Mouse (Mus musculus) spleen, adult 12 weeks (tissue): Measurements from ENCODE around the gene Miga2.
A peak's percentile ranks its signal among the peaks of the same experiment; 100 is the strongest.

Experiments used
- DNase-seq: peaks from one replicate; pipeline ENCODE4 v3.0.0; 2022; ENCODE audit warnings: low spot score

The Miga2 gene

DNA sequence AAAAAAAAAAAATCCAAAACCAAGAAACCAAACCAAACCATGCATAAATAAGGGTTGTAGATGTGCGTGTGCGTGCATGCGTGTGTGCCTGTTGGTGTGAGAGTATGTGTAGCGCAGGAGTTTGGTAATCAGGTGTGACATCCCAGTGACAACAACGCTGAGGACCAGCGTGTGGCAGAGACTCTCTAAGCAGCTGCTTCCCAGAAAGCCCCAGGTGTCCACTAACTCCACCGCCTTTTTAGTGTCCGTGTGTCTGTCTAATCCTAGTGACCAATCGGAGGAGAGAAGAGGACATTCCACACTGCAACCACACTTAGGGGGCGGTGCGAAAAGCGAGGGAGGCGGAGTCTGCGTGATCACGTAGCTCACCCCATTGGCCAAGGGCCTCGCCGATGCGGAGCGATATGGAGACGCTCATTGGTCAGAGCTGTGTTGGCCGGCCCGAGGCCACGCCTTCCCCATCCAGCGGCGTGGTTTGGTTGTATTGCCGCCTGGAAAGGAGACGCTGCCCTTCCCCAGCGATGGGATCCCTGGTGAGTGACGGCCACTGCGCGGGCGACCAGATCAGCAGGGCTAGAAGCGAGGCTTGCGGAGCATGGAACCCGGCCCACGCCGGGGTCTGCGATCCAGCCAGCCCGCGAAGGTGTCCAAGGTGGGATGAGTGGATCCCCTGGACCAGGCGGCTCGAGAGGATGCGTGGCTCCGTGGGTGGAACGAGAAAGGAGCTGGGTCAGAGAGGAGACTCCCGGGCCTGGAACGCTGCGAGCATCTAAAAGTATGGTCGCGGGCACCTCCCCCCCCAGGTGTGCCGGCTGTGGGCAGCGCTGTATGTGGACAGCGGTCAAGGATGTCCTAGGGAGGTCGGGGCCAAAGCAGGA lies at the start of gene Miga2:
Gene Miga2, plus strand, starts transcription at position 461 of the 878 bp plus-strand sequence.
- DNase-seq, result peak; percentile 98

DNA sequence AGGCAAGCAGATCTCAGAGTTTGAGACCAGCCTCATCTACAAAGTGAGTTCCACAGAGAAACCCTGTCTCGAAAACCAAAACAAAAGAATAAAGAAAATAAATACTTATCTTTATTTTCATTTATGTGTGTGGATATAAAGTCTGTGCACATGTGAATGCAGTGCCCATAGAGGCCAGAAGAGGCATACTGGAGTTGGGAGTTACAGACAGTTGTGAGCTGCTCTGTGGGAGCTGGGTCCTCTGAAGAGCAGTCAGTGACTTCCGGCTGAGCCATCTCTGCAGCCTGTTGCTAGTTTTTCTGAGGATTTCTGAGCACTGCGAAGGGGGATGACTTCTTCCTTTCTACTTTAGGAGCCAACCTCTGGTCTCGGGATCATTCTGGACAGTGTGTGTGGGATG lies 47.9 kb upstream of the Miga2 start:
- no peak for DNase-seq

DNA sequence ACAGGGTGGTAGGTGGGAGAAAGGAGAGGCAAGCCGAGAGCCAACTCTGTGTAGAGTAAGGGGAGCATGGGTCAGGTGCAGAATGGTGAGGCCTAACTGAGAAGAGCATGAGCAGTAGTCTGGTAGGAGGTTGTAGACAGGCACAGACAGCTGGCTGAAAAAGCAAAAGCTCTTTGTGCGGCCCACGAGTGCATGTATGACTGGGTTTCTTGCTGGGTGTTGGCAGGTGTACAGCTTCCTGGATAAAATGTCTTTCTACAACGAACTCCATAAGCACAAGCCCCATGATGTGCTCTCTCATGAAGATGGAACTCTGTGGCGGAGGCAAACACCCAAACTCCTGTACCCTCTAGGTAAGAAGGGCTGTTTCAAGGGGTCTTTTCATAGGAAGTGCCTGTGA lies 47.1 kb upstream of the Miga2 start:
- DNase-seq, result no peak

DNA sequence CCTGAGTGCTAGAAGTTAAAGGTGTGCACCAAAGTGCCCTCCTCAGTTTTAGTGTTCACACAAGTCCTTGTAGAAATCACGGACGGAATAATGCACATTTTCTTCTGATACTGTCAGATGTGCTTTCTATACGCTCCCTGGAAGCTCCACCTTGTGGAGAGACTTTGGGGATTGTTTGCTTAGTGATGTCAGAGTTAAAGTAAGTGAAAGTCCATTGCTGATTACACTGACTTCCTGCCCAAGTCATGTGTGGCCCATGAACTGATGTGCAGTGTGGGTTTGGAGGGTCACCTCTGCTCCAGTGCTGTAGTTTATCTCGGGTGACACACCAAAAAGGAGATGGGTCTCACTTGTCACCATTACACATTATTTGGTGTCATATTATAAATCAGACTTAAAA lies 44.8 kb upstream of the Miga2 start:
- no peak for DNase-seq

DNA sequence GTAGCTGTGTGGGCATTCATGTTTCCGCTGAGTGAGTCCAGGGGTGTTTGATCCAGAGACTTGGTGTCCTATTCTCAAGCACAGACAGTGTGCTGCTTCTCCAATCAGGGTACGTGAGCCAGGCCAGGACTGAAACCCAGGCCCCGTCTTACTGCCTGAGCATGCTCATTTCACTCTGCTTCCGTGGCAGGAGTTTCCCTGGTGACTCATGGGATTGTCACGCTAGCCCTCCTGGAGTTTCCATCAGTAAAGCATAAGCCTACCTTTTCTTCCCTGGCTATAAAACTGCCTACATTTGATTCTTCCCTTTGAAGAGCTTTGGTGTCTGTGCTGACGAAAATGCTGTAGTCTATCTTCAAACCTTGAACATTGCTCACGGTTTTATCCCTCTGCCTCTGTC lies 40.9 kb upstream of the Miga2 start:
- no peak for DNase-seq

DNA sequence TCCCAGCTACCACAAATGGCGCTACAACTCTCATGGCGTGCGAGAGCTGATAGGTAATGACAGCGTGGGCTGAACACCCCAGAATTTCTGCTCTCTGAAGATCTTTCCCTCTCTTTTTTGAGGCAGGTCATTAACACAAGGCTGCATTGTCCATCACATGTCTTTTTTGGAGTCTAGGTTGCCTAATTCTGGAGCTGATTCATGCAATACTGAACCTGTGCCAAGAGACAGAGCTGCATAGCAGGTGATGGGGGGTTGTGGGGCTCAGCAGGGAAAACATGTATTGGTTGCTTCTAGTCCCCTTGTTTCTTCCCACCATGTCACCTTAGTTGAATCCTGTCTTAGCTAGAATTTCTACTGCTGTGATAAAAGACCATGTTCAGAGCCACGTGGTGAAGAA lies 38.7 kb upstream of the Miga2 start:
- DNase-seq, result no peak

DNA sequence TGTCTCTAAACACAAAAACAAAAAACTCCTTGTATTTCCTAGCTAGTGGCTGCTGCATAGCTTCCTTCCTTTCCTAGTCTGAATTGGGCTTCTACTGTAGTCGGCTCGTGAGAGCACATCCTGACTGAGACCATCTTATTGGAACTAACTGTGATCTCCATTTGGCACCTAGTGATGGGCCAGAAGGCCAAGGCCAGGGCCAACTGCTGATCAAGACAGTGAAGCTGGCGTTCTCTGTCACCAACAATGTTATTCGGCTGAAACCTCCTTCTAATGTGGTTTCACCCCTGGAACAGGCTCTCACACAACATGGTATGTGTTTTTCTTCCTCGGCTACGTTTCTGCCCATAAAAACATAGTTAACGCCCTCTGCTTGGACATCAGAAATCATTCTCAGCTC lies 36.8 kb upstream of the Miga2 start:
- DNase-seq, result no peak

DNA sequence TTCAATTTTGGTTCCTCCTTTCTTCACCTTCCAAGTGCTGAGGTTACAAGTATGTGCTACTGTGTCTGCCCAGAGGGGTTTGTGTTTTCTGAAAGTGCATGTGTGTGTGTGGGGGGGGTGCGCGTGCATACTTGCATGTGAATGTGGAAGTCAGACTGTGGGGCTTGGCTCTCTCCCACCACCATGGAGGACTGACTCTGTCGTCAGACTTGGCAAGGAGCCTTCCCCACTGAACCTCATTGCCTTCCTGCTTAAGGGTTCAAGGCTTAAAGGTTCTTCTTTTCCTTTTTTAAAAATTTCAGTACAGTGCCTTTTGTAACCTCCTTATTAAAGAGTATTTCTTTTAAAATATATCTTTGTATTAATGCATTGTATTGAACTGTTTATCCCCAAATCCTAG lies 35.2 kb upstream of the Miga2 start:
- DNase-seq, result no peak

DNA sequence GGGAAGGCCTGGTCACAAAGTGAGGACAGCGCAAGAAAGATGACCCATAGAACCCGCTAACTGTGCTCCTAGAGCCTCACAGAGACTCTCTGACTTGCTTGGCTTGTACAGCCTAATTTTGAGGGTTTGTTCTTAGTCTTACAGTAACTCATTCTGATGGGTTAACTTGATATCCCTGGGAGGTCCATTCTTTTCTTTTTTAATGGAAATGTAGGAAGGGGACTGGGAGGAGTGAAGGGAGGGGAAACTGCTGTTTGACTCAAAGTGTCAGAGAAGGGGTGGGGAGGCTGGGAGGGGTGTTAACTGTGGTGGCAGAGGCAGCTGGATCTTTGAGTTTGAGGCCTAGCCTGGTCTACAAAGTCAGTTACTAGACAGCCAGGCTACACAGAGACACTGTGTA lies 28.7 kb upstream of the Miga2 start:
- DNase-seq, result no peak

DNA sequence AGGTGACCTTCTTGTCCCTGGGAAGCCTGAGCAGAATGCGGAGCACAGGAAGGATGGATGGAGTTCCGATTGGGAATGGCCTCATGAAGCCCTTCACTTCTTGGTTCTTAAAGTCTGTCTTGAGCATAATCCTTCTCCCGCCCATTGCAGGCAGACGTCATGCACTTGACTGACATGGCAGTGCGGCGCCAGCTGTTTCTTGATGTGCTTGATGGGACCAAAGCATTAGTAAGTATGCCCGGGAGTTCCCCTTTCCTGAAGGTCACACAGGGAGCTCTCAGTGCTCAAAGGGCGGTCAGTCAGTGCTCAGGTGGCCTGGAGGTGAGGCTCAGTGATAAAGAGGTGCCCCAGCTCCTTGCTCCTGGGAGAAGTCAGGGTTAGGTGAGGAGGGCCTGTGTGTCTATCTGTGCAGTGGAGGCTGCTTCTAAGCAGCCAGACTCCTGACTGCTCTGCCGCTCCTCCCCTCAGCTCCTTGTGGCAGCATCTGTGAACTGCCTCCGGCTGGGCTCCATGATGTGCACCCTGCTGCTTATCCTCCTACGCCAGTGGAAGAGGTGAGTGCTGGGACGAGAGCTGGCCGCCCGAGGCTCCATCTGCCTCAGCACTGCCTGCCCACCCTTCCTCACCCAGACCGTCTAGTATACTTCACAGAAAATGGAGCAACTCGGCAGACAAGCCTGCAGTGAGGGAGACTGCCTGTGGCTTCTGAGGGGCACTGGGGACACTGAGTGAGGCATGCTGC lies 27.7 kb upstream of the Miga2 start:
- no peak for DNase-seq

DNA sequence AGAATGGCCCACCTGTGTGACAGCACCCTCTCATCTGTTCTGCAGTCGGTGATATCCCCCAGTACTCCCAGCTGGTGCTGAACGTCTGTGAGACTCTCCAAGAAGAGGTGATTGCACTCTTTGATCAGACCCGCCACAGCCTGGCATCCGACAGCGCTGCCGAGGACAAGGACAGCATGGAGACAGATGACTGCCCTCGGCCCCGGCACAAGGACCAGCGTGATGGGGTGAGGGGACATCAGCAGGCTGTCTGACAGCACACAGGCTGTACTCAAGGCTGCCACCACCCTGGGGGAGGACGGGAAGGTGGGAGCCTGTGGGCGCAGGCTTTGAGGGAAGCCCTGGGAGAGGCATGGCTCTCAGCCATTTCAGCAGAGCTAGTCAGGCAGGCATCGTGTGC lies 26.9 kb upstream of the Miga2 start:
- no peak for DNase-seq

DNA sequence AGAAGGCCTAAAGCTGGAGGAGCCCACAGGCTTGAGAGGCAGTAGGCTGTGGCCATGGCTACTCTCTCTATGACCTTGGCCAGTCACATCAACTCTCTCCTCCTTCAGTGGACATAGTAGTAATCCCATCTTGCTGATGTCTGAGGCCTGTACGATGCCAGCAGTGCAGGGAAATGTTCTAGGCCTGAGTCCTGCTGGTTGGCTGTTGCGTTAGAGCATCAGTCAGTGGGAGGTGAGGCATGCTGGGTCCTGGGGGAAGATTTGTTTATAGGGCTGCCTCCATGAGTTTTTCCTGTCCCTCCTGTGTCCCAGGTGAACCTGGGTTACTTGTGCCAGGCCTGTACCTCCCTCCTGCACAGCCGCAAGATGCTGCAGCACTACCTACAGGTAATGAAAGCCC lies 22.0 kb upstream of the Miga2 start:
- DNase-seq, result no peak

DNA sequence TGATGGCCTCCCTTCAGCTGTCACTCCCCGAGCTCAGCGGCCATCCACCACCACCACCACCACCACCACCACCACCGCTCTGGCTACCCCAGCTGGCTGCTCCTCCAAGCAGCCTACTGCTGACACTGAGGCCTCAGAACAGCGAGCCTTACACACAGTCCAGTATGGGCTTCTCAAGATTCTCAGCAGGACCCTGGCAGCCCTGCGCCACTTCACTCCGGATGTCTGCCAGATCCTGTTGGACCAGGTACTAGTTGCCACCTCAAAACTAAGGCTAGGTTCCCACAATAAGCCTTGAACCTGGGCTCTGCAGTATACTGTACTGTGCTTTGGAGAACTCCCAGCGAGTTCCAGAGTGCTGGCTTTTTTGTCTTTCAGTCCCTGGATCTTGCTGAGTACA lies 21.5 kb upstream of the Miga2 start:
- no peak for DNase-seq

DNA sequence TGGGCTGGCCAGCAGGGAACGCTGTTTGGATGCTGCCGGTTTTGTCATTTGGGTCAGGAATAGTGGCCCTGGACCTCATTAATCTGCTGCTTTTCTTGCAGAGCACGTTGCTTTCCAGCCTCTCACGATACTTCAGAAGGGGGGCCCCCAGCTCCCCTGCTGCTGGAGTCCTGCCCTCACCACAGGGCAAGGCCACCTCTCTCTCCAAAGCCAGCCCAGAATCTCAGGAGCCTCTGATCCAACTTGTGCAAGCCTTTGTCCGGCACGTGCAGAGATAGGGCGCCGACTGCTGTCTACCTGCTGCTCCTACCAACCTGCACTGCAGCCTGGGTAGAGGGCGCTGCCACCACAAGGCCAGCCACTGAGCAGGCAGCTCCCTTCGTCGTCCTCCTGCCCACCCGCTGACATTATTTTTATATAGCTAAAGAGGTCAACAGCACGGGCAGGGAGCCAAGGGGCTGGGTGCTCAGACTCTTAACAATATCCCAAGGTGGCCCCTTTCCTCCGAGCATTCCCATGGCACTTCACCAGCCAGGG lies 20.4 kb upstream of the Miga2 start:
- no peak for DNase-seq

DNA sequence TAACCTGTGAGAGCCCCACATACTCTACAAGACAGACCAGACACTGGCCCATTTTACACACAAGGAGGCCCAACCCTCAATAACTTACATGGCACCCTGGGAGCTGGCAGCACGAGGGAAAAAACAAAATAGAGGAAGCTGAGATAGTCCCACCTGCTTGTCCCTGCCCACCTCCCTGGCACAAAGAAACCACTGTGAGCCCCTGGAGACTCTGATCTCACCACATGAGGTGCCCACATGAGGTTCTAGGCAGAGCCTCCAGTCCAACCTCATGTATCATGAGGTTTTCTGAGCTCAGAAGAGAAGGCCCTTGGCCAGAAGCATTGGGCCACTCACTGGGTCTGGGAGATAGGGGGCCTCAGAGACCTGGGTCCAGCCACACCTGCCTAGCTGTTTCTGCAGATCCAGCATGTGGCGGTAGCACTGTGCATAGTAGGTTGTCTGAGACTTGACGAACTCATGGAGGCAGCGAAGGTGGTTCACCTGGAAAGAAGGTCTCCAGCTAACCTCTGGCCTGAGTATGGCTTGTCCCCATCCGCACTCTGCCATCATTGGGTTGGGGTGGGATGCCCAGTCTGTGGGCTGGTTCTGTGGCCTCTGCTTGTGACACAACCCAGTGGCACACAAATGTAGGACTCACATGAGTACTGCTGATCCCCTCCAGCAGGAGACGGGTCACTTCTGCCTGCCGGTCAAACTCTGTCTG lies 17.9 kb upstream of the Miga2 start:
- DNase-seq, result no peak

DNA sequence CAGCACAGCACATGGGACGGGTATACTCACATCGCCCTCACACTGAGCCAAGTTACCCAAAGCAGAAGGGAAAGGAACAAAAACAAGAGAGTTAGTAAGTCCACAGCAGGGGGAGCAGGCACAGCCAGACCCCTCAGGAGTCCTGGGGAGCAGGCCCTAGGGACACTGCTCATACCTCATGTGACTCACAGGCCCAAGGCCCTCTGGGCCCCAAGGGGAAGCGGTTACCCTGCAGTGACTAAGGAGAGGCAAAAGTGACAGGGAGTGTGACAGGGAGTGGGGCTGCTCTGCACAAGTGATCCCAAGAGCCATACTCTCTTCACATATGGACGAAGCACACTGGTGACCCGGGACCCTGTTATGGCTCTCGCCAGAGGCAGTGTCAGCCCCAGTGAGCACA lies 14.8 kb upstream of the Miga2 start:
- no peak for DNase-seq

DNA sequence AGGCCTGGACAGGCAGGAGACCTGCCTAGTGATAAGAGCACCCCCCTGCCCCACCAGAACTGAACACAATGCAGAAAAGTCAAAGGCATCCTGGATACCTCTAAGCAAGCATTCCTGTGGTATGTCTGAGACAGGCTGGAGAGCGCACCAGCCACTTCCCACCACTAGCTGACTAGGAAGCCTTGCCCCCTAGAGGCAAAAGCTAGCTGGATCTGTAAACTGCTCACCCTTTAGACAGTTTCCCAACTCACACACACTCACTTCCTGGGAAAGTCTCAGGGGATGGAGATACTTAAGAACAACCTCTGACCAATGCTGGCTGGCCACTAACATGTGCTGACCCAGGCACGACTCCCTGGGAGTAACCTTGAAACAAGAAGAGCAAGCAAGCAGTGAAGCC lies 12.9 kb upstream of the Miga2 start:
- DNase-seq, result no peak

DNA sequence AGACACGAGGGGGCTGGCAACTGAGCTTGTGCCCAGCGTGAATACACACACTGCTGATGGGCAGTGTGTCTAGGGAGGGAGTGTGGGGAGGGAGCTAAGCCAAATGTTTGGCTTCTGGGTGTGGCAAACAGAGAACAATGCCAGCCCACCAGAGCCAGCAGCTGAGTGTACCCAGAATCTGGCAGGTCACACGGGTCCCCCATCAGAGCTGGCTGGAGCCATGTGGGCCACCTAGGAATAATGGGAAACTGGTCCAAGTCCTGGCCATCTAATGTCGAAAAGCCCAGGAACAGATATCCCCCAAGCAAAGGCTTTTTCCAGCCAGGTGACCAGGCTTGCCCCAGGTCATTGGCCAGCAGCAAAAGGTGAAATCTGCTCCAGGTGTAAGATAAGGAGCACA lies 8.2 kb upstream of the Miga2 start:
- DNase-seq, result no peak

DNA sequence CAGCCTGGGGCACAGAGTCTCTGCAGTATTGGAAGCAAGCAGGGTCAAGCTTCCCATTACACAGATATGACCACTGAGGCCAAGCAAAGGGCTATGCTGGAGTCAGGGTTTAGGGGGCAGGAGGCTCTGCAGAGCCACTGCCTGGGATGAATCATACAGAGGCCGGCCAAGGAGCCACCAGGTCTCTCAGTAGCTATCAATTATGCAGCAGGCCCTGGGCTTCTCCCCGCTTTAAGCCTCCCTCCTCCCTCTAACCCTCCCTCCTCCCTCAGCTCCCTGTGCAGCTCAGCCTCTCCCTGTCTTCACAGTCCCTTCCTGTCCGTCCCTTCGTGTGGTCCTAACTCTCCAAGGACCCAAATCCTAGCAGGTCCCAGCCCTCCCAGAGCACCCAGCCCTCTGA lies 7.8 kb upstream of the Miga2 start:
- DNase-seq, result no peak

DNA sequence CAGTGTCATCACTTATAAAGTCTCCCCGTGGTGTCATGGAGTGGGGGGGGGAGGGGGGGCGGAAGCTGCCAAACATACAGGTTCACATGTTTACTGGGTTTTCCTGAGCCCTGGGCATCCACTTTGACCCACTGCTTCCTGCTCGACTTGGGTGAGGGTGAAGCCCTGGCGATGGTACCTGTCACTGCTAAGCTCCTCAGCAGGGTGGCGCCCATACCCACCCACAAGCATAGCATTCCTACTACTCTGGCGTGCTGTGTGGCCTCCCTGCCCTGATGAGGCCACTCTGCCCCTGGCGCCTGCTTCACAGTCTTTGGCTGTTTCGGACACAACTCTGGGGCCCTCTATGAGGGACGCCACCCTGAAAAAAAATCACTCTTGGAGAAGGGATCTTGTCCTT lies 7.1 kb upstream of the Miga2 start:
- no peak for DNase-seq

DNA sequence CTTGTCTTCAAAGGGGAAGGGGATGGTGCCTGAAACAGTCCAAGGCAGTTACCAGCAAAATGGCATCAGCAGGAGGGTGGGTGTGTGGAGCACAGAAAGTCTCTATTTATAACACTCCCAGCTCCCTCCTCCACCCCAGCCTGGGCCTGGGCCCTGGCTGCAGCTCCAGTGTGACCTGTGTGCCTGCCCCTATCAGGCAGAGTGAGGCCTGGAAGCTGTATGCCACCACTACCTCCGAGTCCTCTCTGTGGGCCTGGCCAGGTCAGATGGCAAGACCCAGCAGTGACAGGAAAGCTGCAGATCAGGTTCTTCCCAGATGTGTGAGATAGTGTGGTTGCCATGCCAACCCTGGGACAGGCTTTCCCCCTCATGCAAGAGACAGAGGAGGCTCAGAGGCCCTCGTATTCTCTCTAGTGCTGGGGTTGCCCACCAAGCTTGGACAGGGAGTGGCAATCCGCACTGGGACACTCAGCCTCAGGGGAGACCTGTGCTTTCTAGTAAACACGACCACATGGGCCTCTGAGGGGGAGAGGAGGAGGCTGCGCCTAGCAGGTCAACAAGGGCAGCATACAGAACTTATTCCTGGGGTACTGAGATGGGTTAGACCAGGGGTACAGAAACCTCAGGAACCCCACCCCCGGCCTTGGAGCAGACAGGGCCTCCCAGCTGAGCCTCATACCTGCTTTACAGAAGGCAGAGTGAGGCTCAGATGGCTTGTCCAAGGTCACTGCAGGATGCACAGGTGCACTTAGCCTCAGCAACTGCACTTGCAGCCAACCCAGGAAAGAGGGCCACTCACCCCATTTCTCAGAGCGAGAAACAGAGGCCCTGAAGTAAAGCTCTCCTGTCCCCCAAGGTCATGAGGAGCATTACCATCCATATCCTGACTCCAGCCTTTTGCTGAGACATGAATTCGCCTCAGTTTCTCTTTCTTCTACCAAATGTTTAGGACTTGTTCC lies 6.2 kb upstream of the Miga2 start:
- DNase-seq, result no peak
